Mouse (Mus musculus) naive thymus-derived CD4-positive, alpha-beta T cell, adult 5 months (primary cell): ENCODE results near the gene Rps29. TPM values are rescaled to one million over a fixed set of nuclear protein-coding genes. Genes with fewer than 3 reads are reported as not detected.

Source experiments
- polyA plus RNA-seq: library from polyadenylated mRNA; unstranded; fragments of 100-300 nt; shearing (Covaris generic); gene quantifications from one replicate; pipeline ENCODE4 v1.2.1, GENCODE M21; 2017

The Rps29 gene
- polyA plus RNA-seq = 3,261 TPM

DNA sequence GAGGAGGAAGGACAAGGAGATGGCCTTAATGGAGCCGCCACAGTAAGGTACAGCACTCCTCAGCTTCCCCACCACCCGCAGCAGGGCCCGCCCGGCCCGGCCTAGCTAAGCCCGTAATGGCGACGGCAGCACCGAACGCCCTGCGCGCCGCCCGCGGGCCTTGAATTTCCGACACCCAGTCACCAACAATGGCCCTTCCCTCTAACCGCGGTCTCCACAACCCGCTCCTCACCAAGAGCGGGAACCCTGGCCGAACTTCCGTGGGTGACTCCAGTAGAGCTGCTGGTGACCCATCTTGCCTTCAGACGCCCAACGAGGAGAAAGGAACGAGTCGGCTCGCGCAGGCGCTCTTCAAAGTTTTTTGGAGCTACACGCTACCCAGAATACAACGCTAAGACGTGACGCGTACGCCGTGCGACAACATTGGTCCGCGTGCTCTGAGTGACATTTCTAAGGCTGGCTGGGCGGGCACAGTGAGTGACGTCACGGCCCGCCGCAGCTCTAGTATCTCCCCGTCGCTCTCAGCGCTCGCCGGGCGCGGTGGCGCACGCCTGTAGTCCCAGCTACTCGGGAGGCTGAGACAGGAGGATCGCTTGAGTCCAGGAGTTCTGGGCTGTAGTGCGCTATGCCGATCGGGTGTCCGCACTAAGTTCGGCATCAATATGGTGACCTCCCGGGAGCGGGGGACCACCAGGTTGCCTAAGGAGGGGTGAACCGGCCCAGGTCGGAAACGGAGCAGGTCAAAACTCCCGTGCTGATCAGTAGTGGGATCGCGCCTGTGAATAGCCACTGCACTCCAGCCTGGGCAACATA is at the start of gene Rps29:
Gene Rps29, minus strand, starts transcription at position 422 of the 813 bp plus-strand sequence.

DNA sequence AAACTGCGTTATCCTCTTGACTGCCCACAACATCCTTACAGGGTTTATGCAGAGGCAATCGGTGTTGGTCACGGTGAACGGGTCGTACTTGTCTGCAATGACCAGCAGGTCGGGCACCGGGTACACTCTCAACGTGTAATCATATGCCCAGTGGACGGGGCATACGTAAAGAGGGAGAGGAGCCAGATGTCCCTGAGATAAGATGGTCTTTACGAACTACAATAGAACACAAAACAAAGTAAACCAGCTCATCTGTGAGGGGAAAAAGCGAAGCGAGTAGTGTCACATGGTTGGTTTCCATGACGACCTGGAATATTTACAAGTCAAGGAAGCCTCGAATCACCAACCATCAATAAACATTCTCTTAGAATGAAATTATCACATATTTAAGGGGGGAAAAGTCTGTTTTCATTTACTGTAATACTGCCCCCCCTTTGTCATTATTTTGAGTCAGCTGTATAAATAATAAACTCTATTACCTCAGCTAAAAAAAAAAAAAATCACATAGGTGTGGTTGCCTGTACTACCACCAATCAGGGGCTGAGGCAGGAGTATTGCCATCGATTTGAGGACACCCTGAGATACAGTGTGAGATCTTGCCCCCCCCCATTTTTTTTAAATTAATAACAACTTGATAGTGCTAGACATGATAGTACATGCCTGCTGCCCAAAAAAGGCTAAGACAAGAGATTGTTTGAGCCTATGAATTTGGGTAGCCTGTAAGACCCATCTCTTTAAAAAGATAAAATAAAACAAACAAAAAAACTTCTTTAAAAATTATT is 45.3 kb upstream of the Rps29 start, which contains the start of gene Gm49384:
Gene Gm49384, minus strand, starts transcription at position 216 of the 782 bp plus-strand sequence.

DNA sequence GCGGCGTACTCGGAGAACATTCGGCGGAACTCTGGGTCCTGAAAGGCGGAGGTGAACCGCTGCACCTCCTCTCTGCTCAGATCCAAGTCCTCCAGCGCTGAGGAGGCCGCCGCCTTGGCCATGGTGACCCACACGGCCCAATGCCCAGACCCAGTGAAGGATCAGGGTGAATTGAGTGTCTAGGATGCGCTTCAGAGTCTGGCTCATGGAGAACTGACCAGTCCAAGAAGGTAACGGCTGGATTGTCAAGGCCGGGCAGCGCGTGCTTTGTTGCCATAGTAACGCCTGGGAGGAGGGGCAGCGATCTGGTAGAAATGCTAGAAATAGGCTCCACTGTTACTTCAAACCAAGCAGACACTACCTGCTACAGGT is 39.2 kb upstream of the Rps29 start, which contains the start of gene Dnaaf2:
Gene Dnaaf2, minus strand, starts transcription at position 266 of the 372 bp plus-strand sequence.

DNA sequence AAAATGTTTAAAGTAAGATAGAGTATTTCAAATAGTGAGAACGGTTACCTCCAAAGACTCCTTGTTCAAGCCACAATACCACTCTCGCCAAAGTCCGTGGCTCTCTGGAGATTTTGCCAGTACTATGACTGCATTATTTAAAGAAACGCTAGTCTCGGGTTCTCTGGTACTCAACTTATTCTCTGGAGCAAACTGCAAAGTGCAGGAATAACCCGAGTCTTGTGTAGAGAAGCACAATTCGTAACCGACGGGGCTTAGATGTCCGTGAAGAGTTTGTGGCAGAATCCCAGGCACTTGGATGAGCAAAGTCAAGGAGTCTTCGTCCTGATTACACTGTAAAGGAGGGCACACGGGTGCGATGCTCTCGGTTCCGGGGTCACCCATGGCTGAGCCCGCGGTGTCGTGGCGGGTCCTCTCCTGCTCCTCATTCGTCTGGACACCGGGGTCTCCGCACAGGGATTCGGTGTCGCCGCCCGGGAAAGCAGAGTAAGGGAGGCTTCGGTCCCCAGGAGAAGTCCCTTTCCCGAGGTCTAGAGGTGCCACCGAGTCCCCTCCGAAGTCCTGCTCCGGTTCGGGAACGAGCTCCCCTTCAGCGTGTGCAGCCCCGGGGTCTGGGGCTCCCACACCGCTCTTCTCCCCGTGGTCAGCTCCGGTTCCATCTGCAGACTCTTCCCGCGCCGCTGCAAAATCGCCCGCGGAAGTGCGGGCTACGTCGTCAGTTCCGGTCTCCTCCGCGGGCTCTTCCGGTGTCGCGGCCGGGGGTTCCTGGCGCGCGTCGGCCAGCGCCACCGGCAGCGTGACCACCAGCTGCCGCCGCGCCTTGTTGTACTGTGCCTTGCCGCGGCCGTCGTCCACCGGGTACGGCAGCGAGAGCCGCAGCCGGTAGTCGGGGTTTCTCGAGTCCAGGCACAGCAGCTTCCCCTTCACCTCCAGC is 37.7 kb upstream of the Rps29 start, which contains the start of gene Gm49383:
Gene Gm49383, minus strand, starts transcription at position 661 of the 934 bp plus-strand sequence.

DNA sequence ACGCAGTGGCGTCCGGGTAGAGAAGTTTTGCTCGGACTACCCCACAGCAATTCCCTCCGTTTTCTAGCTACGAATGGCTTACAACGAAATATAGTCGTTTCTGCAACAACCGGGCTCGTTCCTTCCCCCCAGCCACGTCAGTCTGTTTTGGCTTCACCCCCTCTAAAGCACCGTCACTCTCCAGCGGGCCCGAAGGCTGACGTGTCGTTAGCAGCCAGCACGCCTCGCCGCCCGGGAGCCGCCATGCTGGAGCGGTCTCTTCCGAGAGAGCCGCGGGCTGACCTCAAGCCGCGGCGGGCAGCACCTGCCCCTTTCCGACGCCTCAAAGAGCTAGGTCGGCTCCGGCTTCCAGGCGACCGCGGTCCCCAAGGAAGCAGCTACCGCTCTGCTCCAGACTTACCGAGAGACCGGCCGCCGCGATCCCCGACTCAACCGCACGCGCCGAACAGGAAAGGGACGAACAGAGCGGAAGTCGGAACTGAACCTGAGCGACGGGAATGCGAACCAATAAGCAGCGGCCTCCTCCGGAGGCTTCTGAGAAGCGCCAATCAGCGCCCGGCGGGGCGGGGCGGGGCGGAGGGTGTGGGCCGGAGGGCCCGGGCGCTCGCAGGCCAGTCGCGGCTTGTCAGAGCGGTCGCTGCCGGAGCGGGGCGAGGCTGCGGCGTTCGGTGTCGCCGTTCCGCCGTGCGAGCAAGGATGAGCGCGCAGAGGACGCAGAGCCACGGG is 24.8 kb upstream of the Rps29 start, which contains the start of the genes Rpl36al and Mgat2:
Gene Rpl36al, minus strand, starts transcription at position 501 of the 726 bp plus-strand sequence.
Gene Mgat2, plus strand, starts transcription at position 575 of the 726 bp plus-strand sequence.

DNA sequence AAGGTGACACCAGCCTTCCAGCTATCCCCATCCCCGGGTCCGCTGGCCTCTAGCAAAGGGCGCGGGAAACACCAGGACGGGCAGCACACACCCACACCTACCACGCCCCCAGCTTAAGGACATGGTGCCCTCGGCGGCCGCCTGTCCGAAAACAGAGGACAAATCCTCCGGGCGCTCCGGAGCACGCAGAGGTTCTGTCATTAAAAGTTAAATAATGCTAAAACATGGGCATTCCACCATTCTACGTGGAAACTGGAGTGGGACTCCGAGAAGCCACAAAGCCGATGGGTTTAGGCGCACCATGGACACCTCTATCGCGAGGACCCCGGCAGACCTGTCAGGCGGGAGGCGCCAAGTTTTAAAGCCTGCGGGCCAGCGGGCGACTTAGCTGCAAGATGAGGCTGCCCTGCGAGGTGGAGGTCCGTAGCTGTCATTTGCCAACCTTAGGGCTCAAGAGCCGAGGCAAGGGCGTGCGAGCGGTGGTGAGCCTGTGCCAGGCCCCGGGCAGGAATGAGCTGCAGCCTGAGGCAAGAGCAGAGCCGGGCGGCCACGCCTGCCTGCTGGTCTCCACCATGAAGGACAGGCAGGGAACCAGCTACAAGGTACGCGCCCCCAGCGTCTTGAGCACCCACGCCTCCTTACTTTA is 9.6 kb upstream of the Rps29 start, which contains the start of gene Lrr1:
Gene Lrr1, plus strand, starts transcription at position 354 of the 646 bp plus-strand sequence.

Other genes with a start within 250 kb of the Rps29 start
- not detected for gene Lrr1, start 9.6 kb upstream of the Rps29 start, polyA plus RNA-seq
- gene Rpl36al, start 24.9 kb upstream of the Rps29 start, polyA plus RNA-seq = 348 TPM
- 46.2 TPM for gene Mgat2, start 25.0 kb upstream of the Rps29 start, polyA plus RNA-seq
- 10.6 TPM for gene Gm49383, start 37.9 kb upstream of the Rps29 start, polyA plus RNA-seq
- gene Dnaaf2, start 39.2 kb upstream of the Rps29 start, polyA plus RNA-seq = 6.5 TPM
- 8.7 TPM for gene Gm49384, start 45.1 kb upstream of the Rps29 start, polyA plus RNA-seq
- 23.1 TPM for gene Pole2, start 69.0 kb upstream of the Rps29 start, polyA plus RNA-seq
- 81.7 TPM for gene Klhdc1, start 82.0 kb upstream of the Rps29 start, polyA plus RNA-seq
- 192 TPM for gene Klhdc2, start 137.5 kb upstream of the Rps29 start, polyA plus RNA-seq
- gene Nemf, start 198.0 kb upstream of the Rps29 start, polyA plus RNA-seq = 133 TPM
- gene Arf6, start 213.0 kb upstream of the Rps29 start, polyA plus RNA-seq = 303 TPM
- gene Gm9887, start 213.3 kb upstream of the Rps29 start, polyA plus RNA-seq = 3.5 TPM